Mouse (Mus musculus) G1E (cell line): Measurements from ENCODE around the gene Atp5b.

ENCODE experiments used
- CTCF ChIP-seq: IDR thresholded peaks from 2 replicates; pipeline ENCODE4 v1.5.1; 2012; ENCODE audit warnings: low read depth, low read length, inconsistent platforms, mixed read lengths
- POLR2AphosphoS5 ChIP-seq: IDR thresholded peaks from 2 replicates; pipeline ENCODE4 v1.6.1; 2012; ENCODE audit warnings: low read depth, low read length, inconsistent platforms; ENCODE audit not compliant: insufficient replicate concordance
- TAL1 ChIP-seq: conservative IDR thresholded peaks from 2 replicates; pipeline ENCODE4 v1.6.1; 2012; ENCODE audit warnings: low read depth, low read length, inconsistent platforms, mixed read lengths

GRCm38 (mm10) chr10:128127497-128127896 lies 44.4 kb downstream of the Atp5b start:
- no peak for TF ChIP-seq TAL1
- TF ChIP-seq CTCF = no peak
- no peak for TF ChIP-seq POLR2AphosphoS5
